Mouse (Mus musculus) spleen, adult 2 months (tissue): Measurements from ENCODE around the gene Fhit.

Experiments used
- CTCF ChIP-seq: fragments of 200-500 bp; IDR thresholded peaks from 2 replicates; pipeline ENCODE4 v1.5.1; 2011; ENCODE audit warnings: mild to moderate bottlenecking, inconsistent platforms; ENCODE audit not compliant: insufficient read depth, insufficient read length, insufficient replicate concordance; ENCODE audit errors: extremely low read depth
- POLR2A ChIP-seq: fragments of 200-500 bp; IDR thresholded peaks from 2 replicates; pipeline ENCODE4 v1.6.1; 2011; ENCODE audit warnings: low read depth, low read length, inconsistent platforms

GRCm38 (mm10) chr14:9606584-9607377 lies 1555.1 kb downstream of the Fhit start:
- TF ChIP-seq CTCF (no peak), POLR2A (no peak)
